Mouse (Mus musculus) ES-E14 (cell line): Measurements from ENCODE around the gene Sfxn3. TPM values are rescaled to one million over a fixed set of nuclear protein-coding genes. Genes with fewer than 3 reads are reported as not detected.

Source experiments
- DNase-seq: peaks from one replicate; pipeline ENCODE4 v3.0.0-alpha.2; 2013; ENCODE audit warnings: low read depth, low spot score
- H3K27ac ChIP-seq: 2 replicates; pipeline ENCODE4 v1.5.1; 2012; ENCODE audit warnings: low read depth, mild to moderate bottlenecking, low read length, moderate library complexity, mixed read lengths; ENCODE audit not compliant: poor library complexity, insufficient read depth, severe bottlenecking
- H3K36me3 ChIP-seq: 2 replicates; pipeline ENCODE4 v1.6.1; 2012; ENCODE audit warnings: mild to moderate bottlenecking, low read length, moderate library complexity, mixed read lengths; ENCODE audit not compliant: control insufficient read depth, poor library complexity, insufficient read depth, severe bottlenecking
- H3K4me1 ChIP-seq, 2 experiments: fragments of 150-350 bp in 1 of 2; sonication (generic) in 1 of 2; 2 replicates each; pipeline ENCODE4 v1.6.1; 2012; ENCODE audit warnings: low read length in 2 of 2, mild to moderate bottlenecking in 1 of 2, mixed read lengths in 1 of 2; ENCODE audit not compliant: control insufficient read depth in 2 of 2, insufficient read depth in 2 of 2, poor library complexity in 1 of 2
- H3K4me3 ChIP-seq, 2 experiments: fragments of 150-350 bp in 1 of 2; sonication (generic) in 1 of 2; 2 replicates each; pipeline ENCODE4 v1.5.1; 2012; ENCODE audit warnings: low read length in 2 of 2, low read depth in 1 of 2, mild to moderate bottlenecking in 1 of 2, mixed read lengths in 1 of 2; ENCODE audit not compliant: insufficient read depth in 1 of 2, poor library complexity in 1 of 2, severe bottlenecking in 1 of 2
- H3K9ac ChIP-seq: 2 replicates; pipeline ENCODE4 v1.6.1; 2012; ENCODE audit warnings: low read depth, mild to moderate bottlenecking, low read length, mixed read lengths; ENCODE audit not compliant: poor library complexity, insufficient read depth, severe bottlenecking
- H3K9me3 ChIP-seq: fragments of 150-350 bp; sonication (generic); 2 replicates; pipeline ENCODE4 v1.6.1; 2012; ENCODE audit warnings: low read depth, mild to moderate bottlenecking, low read length; ENCODE audit not compliant: control insufficient read depth, insufficient read depth
- CHD2 ChIP-seq: IDR thresholded peaks from 2 replicates; pipeline ENCODE4 v1.6.1; 2014; ENCODE audit warnings: mild to moderate bottlenecking, low read depth, low read length, inconsistent platforms
- HCFC1 ChIP-seq: IDR thresholded peaks from 2 replicates; pipeline ENCODE4 v1.6.1; 2012; ENCODE audit warnings: low read length, inconsistent platforms, borderline replicate concordance; ENCODE audit not compliant: insufficient read depth
- MAFK ChIP-seq: IDR thresholded peaks from 2 replicates; pipeline ENCODE4 v1.6.1; 2014; ENCODE audit warnings: mild to moderate bottlenecking, low read depth, low read length, inconsistent platforms; ENCODE audit not compliant: insufficient read depth
- ZC3H11A ChIP-seq: IDR thresholded peaks from 2 replicates; pipeline ENCODE4 v1.6.1; 2012; ENCODE audit warnings: low read depth, mild to moderate bottlenecking, inconsistent platforms, low read length, borderline replicate concordance
- ZNF384 ChIP-seq: IDR thresholded peaks from 2 replicates; pipeline ENCODE4 v1.6.1; 2012; ENCODE audit warnings: low read depth, low read length, inconsistent platforms
- in situ Hi-C, 2 experiments: fragments of 600-800 bp; cut with MboI; formaldehyde crosslinking; loops; one replicate each; pipeline ENCODE4 v1.15.1; 2025; ENCODE audit warnings: low sequenced_read_pairs in 2 of 2, inconsistent platforms in 1 of 2; ENCODE audit not compliant: unreplicated experiment in 2 of 2
- total RNA-seq: library from RNA; depleted of rRNA; stranded (reverse); fragments of 300-350 nt; gene quantifications from 2 replicates; pipeline ENCODE4 v1.2.3, GENCODE M21; 2012

The Sfxn3 gene
- total RNA-seq, 1 experiment: 7.1 TPM

GRCm38 (mm10) chr19:45047935-45048643 lies 786 bp downstream of the Sfxn3 start:
- H3K36me3 ChIP-seq: no peaks in the 10 kb centered on the region
- H3K4me1 ChIP-seq: peaks cover 0 to 17% of the 10 kb centered on the region in 2 experiments; a peak in 1 of 4 replicates
- no peak overlapping the region for H3K27ac ChIP-seq
- in situ Hi-C loops: no loop called here
- peak overlapping the region; percentile 57; the same call in 1 of the 2 replicates for H3K9ac ChIP-seq
- no peak for TF ChIP-seq MAFK
- TF ChIP-seq HCFC1: no peak
- no peak for TF ChIP-seq ZC3H11A
- no peak for TF ChIP-seq CHD2
- no peak for TF ChIP-seq ZNF384
- no peak for DNase-seq
- H3K4me3 ChIP-seq: peak overlapping the region; percentile 54 to 55
- no peaks in the 10 kb centered on the region for H3K9me3 ChIP-seq

- in situ Hi-C loops: no loop called here
- no peaks in the 10 kb centered on the region for H3K9me3 ChIP-seq
- peaks cover 0 to 17% of the 10 kb centered on the region in 2 experiments; a peak in 1 of 4 replicates for H3K4me1 ChIP-seq
- no peak overlapping the region for H3K4me3 ChIP-seq
- H3K27ac ChIP-seq: no peak overlapping the region
- no peaks in the 10 kb centered on the region for H3K36me3 ChIP-seq
- TF ChIP-seq ZC3H11A (no peak), ZNF384 (no peak), HCFC1 (no peak), CHD2 (no peak), MAFK (no peak)
- peak overlapping the region; percentile 4; the same call in 1 of the 2 replicates for H3K9ac ChIP-seq
- DNase-seq: no peak
These were observed 1.5 kb downstream of the Sfxn3 start for GRCm38 (mm10) chr19:45048644-45049365.

GRCm38 (mm10) chr19:45049523-45049922 lies 2.2 kb downstream of the Sfxn3 start:
- Histone ChIP-seq H3K9me3 (no peaks in the 10 kb centered on the region), H3K4me1 (peaks cover 0 to 19% of the 10 kb centered on the region in 2 experiments; a peak in 2 of 4 replicates), H3K27ac (no peak overlapping the region), H3K4me3 (no peak overlapping the region), H3K36me3 (no peaks in the 10 kb centered on the region), H3K9ac (no peak overlapping the region)
- no peak for TF ChIP-seq ZNF384
- TF ChIP-seq MAFK: no peak
- no peak for TF ChIP-seq CHD2
- no peak for TF ChIP-seq ZC3H11A
- TF ChIP-seq HCFC1: no peak
- DNase-seq: no peak
- in situ Hi-C loops: no loop called here

GRCm38 (mm10) chr19:45053451-45053850 lies 6.1 kb downstream of the Sfxn3 start:
- in situ Hi-C loops: no loop called here
- no peak overlapping the region for H3K9ac ChIP-seq
- no peak for DNase-seq
- no peak overlapping the region for H3K27ac ChIP-seq
- peaks cover 0 to 11% of the 10 kb centered on the region in 2 experiments; a peak in 2 of 4 replicates for H3K4me1 ChIP-seq
- H3K4me3 ChIP-seq: no peak overlapping the region
- H3K9me3 ChIP-seq: no peaks in the 10 kb centered on the region
- TF ChIP-seq ZNF384 (no peak), CHD2 (no peak), HCFC1 (no peak), ZC3H11A (no peak), MAFK (no peak)
- H3K36me3 ChIP-seq: no peaks in the 10 kb centered on the region
